Mouse (Mus musculus): ENCODE results near the gene Ugdh. TPM values are rescaled to one million over a fixed set of nuclear protein-coding genes. Genes with fewer than 3 reads are reported as not detected.

Gene Ugdh
- polyA plus RNA-seq, 1 experiment from 2014 or later: 69.9 TPM

- Histone ChIP-seq H3K4me2 (replicated peaks) (no peak overlapping the region), H3K9ac (no peak overlapping the region), H3K27ac (no peak overlapping the region), H3K9me3 (no peaks in the 10 kb centered on the region), H3K27me3 (replicated peaks) (no peaks in the 10 kb centered on the region), H3K4me1 (peaks cover 12% of the 10 kb centered on the region), H3K36me3 (peaks cover 42% of the 10 kb centered on the region), H3K4me3 (no peak overlapping the region)
- WGBS: 82% methylated on average over 2 of the region's 2 CpGs
- ATAC-seq (ENCODE audit: low FRiP score, low read depth): no peak
Measured at GRCm38 (mm10) chr5:65385704-65386103, 50.0 kb downstream of the Ugdh start.

GRCm38 (mm10) chr5:65374746-65375145 is 61.0 kb downstream of the Ugdh start:
- Histone ChIP-seq H3K4me1 (no peaks in the 10 kb centered on the region), H3K36me3 (no peaks in the 10 kb centered on the region), H3K27ac (no peak overlapping the region), H3K27me3 (replicated peaks) (no peaks in the 10 kb centered on the region), H3K9ac (no peak overlapping the region), H3K4me3 (no peak overlapping the region), H3K4me2 (replicated peaks) (no peak overlapping the region), H3K9me3 (no peaks in the 10 kb centered on the region)
- ATAC-seq (ENCODE audit: low FRiP score, low read depth): no peak
- 82% methylated on average over 7 of the region's 7 CpGs for WGBS

GRCm38 (mm10) chr5:65371551-65371950 is 64.2 kb downstream of the Ugdh start:
- H3K4me2 ChIP-seq (replicated peaks): no peak overlapping the region
- H3K27me3 ChIP-seq (replicated peaks): no peaks in the 10 kb centered on the region
- H3K4me3 ChIP-seq: no peak overlapping the region
- no peak overlapping the region for H3K9ac ChIP-seq
- H3K4me1 ChIP-seq: no peaks in the 10 kb centered on the region
- no peak overlapping the region for H3K27ac ChIP-seq
- no peak for ATAC-seq (ENCODE audit: low FRiP score, low read depth)
- no peaks in the 10 kb centered on the region for H3K36me3 ChIP-seq
- H3K9me3 ChIP-seq: no peaks in the 10 kb centered on the region
- 95% methylated on average over 7 of the region's 7 CpGs for WGBS

- no peak for ATAC-seq (ENCODE audit: low FRiP score, low read depth)
- Histone ChIP-seq H3K36me3 (no peaks in the 10 kb centered on the region), H3K27me3 (replicated peaks) (no peaks in the 10 kb centered on the region), H3K9me3 (no peaks in the 10 kb centered on the region), H3K4me1 (no peaks in the 10 kb centered on the region), H3K4me3 (no peak overlapping the region), H3K9ac (no peak overlapping the region), H3K27ac (no peak overlapping the region), H3K4me2 (replicated peaks) (no peak overlapping the region)
- 91% methylated on average over 11 of the region's 11 CpGs for WGBS
Measured at GRCm38 (mm10) chr5:65367837-65368236, 67.9 kb downstream of the Ugdh start.

Other genes starting within 250 kb of the Ugdh start
- 13.3 and 15.4 TPM in 2 replicates for gene Wdr19, start 236.3 kb downstream of the Ugdh start, polyA plus RNA-seq (2016; fragmentation: Nextera tagmentation; extraction: Ambion mirVana)
- 51.5 and 55.2 TPM in 2 replicates for gene Rfc1, start 100.3 kb downstream of the Ugdh start, polyA plus RNA-seq (2016; fragmentation: Nextera tagmentation; extraction: Ambion mirVana)
- gene Klb, start 87.6 kb downstream of the Ugdh start, polyA plus RNA-seq (2016; fragmentation: Nextera tagmentation; extraction: Ambion mirVana): 0.09 TPM in 1 of 2 replicates, not detected in the other
- 677 and 706 TPM in 2 replicates for gene Rpl9, start 44.5 kb downstream of the Ugdh start, polyA plus RNA-seq (2016; fragmentation: Nextera tagmentation; extraction: Ambion mirVana)
- 61.6 and 63.0 TPM in 2 replicates for gene Lias, start 44.5 kb downstream of the Ugdh start, polyA plus RNA-seq (2016; fragmentation: Nextera tagmentation; extraction: Ambion mirVana)
- gene Gm43552, start 56.9 kb upstream of the Ugdh start, polyA plus RNA-seq (2016; fragmentation: Nextera tagmentation; extraction: Ambion mirVana): not detected in 2 replicates
- 148 and 154 TPM in 2 replicates for gene Smim14, start 101.2 kb upstream of the Ugdh start, polyA plus RNA-seq (2016; fragmentation: Nextera tagmentation; extraction: Ambion mirVana)
- gene Ube2k, start 101.3 kb upstream of the Ugdh start, polyA plus RNA-seq (2016; fragmentation: Nextera tagmentation; extraction: Ambion mirVana): 181 and 188 TPM in 2 replicates

All from neural tube, embryonic 12.5 days (tissue).